Mouse (Mus musculus) stomach, embryonic 16.5 days (tissue): ENCODE results near the gene Gm26657. TPM values are rescaled to one million over a fixed set of nuclear protein-coding genes. Genes with fewer than 3 reads are reported as not detected.

Experiments used
- ATAC-seq: fragments of 200-750 bp; cut with Nextera tagmentation; 2 replicates; pipeline ENCODE4 v1.8.0; 2017; ENCODE audit warnings: moderate number of reproducible peaks, moderate TSS enrichment; ENCODE audit not compliant: insufficient read depth, low FRiP score
- H3K27ac ChIP-seq: fragments of 300-500 bp; sonication (generic); 2 replicates; pipeline ENCODE4 v1.5.1; 2014; ENCODE audit warnings: low read length
- H3K27me3 ChIP-seq: fragments of 300-500 bp; sonication (generic); 2 replicates; pipeline ENCODE4 v1.6.1; 2014; ENCODE audit warnings: low read length, control low read depth, mixed read lengths; ENCODE audit not compliant: control insufficient read depth, insufficient read depth
- H3K36me3 ChIP-seq: fragments of 300-500 bp; sonication (generic); 2 replicates; pipeline ENCODE4 v1.6.1; 2014; ENCODE audit warnings: low read length; ENCODE audit not compliant: control insufficient read depth, insufficient read depth
- H3K4me1 ChIP-seq: fragments of 300-500 bp; sonication (generic); 2 replicates; pipeline ENCODE4 v1.6.1; 2014; ENCODE audit warnings: low read length, control low read depth, mixed read lengths; ENCODE audit not compliant: control insufficient read depth, insufficient read depth
- H3K4me2 ChIP-seq: fragments of 300-500 bp; sonication (generic); 2 replicates; pipeline ENCODE4 v1.6.1; 2014; ENCODE audit warnings: low read depth, low read length, mixed read lengths
- H3K4me3 ChIP-seq: fragments of 300-500 bp; sonication (generic); replicated peaks from 2 replicates; pipeline ENCODE4 v1.5.1; 2014; ENCODE audit warnings: mild to moderate bottlenecking, low read length
- H3K9ac ChIP-seq: fragments of 300-500 bp; sonication (generic); 2 replicates; pipeline ENCODE4 v1.6.1; 2014; ENCODE audit warnings: low read length
- H3K9me3 ChIP-seq: fragments of 300-500 bp; sonication (generic); replicated peaks from 2 replicates; pipeline ENCODE4 v1.6.1; 2016; ENCODE audit warnings: low read length, control low read depth; ENCODE audit not compliant: control insufficient read depth
- WGBS: fragments of 180-500 bp; shearing (Covaris S2); extraction: QIAGEN DNeasy Blood & Tissue Kit; methylation state at CpG from one replicate; pipeline ENCODE4 v1.1.7; 2014; 5-methylcytosine and 5-hydroxymethylcytosine counted together
- polyA plus RNA-seq: library from polyadenylated mRNA; unstranded; fragments of >200 nt; fragmentation: Nextera tagmentation; extraction: Ambion mirVana; gene quantifications from 2 replicates; pipeline ENCODE4 v1.2.1, GENCODE M21; 2015

Gene Gm26657
- polyA plus RNA-seq, 1 experiment from 2014 or later, result not detected

DNA sequence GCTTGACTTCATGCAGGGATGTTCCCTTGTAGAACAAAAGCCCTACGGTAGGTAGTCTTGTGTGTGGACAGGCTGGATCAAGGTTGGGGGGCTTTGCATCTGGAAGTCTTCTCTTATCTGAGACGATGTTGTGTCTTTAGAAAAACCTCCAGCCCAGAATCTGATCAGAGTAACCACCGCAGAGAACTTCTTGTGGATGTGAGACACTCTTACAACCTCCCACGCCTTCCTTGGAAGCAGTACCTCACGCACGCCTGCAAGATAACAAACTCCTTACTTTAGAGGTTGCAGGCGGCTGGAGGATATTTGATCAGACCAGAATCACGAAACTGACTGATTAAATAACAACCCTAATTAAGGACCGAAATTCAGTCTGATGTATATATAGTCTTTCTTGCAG lies 19.5 kb upstream of the Gm26657 start:
- no peak overlapping the region for H3K4me3 ChIP-seq
- no peaks in the 10 kb centered on the region for H3K9me3 ChIP-seq
- H3K36me3 ChIP-seq, result no peaks in the 10 kb centered on the region
- 73% methylated on average over 9 of the region's 9 CpGs for WGBS
- no peaks in the 10 kb centered on the region for H3K27me3 ChIP-seq
- no peak overlapping the region for H3K27ac ChIP-seq
- no peak for ATAC-seq
- H3K4me1 ChIP-seq, result no peaks in the 10 kb centered on the region
- H3K9ac ChIP-seq, result no peak overlapping the region
- no peak overlapping the region for H3K4me2 ChIP-seq

DNA sequence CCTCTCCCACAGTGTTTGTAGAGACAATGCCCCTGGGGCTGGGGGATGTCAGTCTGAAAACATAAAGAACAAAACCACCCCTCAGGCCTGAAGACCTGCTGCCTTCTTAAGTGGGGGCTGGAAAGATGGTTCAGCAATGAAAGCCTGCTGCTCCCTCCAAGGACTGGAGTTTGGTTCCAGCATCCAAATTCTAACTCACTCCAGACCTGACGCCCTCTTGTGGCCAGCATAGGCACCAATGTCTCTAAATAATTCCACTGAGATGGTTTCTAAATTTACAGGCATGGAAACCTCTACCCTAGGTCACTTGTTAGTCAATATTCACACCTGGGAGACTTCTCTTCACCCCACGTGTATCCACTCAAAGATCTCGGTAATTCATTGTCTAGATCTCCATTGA lies 18.4 kb upstream of the Gm26657 start:
- Histone ChIP-seq H3K27ac (no peak overlapping the region), H3K9ac (no peak overlapping the region), H3K9me3 (no peaks in the 10 kb centered on the region), H3K4me2 (no peak overlapping the region), H3K4me1 (no peaks in the 10 kb centered on the region), H3K4me3 (no peak overlapping the region), H3K36me3 (no peaks in the 10 kb centered on the region), H3K27me3 (no peaks in the 10 kb centered on the region)
- no peak for ATAC-seq
- WGBS, result 21% methylated on average over 3 of the region's 3 CpGs

DNA sequence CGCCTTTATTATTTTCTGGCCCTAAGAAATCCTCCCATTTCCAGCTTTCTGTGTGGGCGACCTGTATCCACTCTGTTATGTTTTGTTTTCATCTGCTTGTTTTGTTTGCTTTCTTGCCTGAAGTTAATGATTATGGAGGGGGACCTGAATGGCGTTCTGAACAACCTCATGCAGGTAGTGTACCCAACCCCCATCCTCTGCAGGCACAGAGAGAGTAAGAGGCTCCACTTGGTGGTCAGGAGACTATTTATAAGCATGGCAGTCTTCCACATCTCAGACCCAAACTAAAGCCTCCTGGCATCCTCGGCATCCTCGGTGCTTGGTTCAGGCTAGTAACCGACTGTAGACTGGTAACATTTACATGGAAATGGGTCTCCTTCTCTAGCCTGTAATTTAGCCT lies 17.5 kb upstream of the Gm26657 start:
- WGBS, result 68% methylated on average over 6 of the region's 6 CpGs
- Histone ChIP-seq H3K4me2 (no peak overlapping the region), H3K27ac (no peak overlapping the region), H3K4me3 (no peak overlapping the region), H3K9ac (no peak overlapping the region), H3K36me3 (no peaks in the 10 kb centered on the region), H3K9me3 (no peaks in the 10 kb centered on the region), H3K27me3 (no peaks in the 10 kb centered on the region), H3K4me1 (no peaks in the 10 kb centered on the region)
- ATAC-seq, result no peak

DNA sequence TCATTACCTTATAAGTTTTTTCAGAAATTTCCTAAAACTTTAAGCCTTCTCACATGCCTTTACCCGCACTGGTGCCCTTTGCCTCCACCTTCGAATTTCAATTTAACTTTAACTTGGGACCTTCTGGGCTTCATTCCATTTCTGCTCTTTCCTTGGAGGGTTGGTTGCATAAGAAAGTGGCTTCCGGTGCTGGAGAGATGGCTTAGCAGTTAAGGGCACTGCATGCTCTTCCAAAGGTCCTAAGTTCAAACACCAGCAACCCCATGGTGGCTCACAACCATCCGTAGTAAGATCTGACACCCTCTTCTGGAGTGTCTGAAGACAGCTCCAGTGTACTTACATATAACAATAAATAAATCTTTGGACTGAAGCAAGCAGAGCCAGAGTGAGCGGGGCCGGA lies 16.6 kb upstream of the Gm26657 start:
- no peaks in the 10 kb centered on the region for H3K4me1 ChIP-seq
- H3K27ac ChIP-seq, result no peak overlapping the region
- H3K4me3 ChIP-seq, result no peak overlapping the region
- H3K9me3 ChIP-seq, result no peaks in the 10 kb centered on the region
- WGBS, result 83% methylated on average over 6 of the region's 6 CpGs
- no peak overlapping the region for H3K9ac ChIP-seq
- H3K27me3 ChIP-seq, result no peaks in the 10 kb centered on the region
- no peak overlapping the region for H3K4me2 ChIP-seq
- H3K36me3 ChIP-seq, result no peaks in the 10 kb centered on the region
- ATAC-seq, result no peak

DNA sequence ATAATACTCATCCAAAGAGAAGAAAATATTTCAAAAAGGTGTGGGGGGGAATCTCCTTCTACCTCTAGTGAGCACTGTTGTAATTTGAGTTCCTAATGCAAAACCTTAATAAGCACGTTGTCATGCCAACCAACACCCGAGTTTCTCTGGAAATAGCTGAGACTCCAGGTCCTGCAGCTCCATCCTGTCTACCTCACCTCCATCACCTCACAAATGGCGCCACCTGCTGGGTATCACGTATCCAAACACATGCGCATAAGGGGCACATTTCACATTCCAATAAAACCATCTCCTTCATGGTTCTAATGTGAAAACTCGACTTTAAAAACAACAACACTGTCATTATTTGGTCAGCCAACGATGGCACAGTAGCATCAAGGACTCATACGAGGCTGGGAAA lies 14.0 kb upstream of the Gm26657 start:
- no peak overlapping the region for H3K9ac ChIP-seq
- no peaks in the 10 kb centered on the region for H3K27me3 ChIP-seq
- H3K4me1 ChIP-seq, result no peaks in the 10 kb centered on the region
- H3K4me2 ChIP-seq, result no peak overlapping the region
- H3K36me3 ChIP-seq, result no peaks in the 10 kb centered on the region
- no peak overlapping the region for H3K27ac ChIP-seq
- ATAC-seq, result no peak
- 63% methylated on average over 8 of the region's 8 CpGs for WGBS
- no peak overlapping the region for H3K4me3 ChIP-seq
- no peaks in the 10 kb centered on the region for H3K9me3 ChIP-seq

DNA sequence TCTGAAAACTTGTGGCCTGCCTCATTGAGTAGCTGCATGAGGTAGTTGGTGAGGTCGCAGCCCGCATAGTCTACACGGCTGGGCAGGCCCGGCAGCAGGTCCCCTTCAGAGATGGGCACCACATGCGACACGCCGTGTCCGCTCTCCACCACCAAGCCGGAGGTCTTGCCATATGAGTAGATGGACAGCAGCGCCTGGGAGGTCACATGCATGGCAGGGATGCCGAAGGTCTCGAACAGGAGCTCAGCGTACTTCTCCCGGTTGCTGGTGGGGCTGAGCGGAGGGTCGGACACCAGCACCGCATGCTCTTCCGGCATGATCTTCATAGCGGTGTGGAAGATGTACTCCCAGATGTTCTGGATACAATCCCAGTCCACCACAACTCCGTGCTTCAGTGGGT lies 741 bp downstream of the Gm26657 start:
- H3K27ac ChIP-seq, result no peak overlapping the region
- no peak overlapping the region for H3K4me2 ChIP-seq
- H3K4me3 ChIP-seq, result no peak overlapping the region
- WGBS, result 95% methylated on average over 20 of the region's 20 CpGs
- no peaks in the 10 kb centered on the region for H3K9me3 ChIP-seq
- no peak for ATAC-seq
- no peak overlapping the region for H3K9ac ChIP-seq
- no peaks in the 10 kb centered on the region for H3K4me1 ChIP-seq
- H3K27me3 ChIP-seq, result no peaks in the 10 kb centered on the region
- H3K36me3 ChIP-seq, result no peaks in the 10 kb centered on the region

DNA sequence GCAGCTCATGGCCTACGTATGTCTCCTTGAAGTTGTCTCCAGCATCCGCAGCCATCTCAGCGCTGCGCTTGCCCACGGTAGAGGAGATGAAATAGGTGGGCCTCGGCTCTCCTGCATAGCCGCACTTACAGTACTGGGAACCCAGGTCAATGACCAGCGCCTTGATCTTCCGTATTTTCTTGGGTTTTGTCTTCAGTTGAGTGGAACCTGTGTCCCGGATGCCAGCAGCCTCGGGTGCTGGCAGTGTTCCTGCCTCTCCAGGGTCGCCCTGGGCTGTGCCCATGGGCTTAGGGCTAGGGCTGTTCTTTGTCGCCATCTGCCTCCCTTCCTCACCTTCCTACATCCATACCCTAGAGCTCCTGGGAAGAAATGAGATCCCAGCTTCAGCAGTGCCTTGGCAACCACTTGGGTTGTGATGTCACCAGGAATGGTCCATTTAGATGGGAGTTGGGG lies 1.2 kb downstream of the Gm26657 start, which contains the start of gene Actl7b:
TSS of gene Actl7b (minus strand) at position 403 of the 453 bp plus-strand sequence.
- Histone ChIP-seq H3K27me3 (no peaks in the 10 kb centered on the region), H3K4me2 (no peak within 1 kb of the TSS), H3K9me3 (no peaks in the 10 kb centered on the region), H3K4me3 (no peak within 1 kb of the TSS), H3K27ac (no peak within 1 kb of the TSS), H3K9ac (no peak within 1 kb of the TSS), H3K36me3 (no peaks in the 10 kb centered on the region), H3K4me1 (no peaks in the 10 kb centered on the region)
- no peak for ATAC-seq
- WGBS, result 94% methylated on average over 13 of the region's 13 CpGs

DNA sequence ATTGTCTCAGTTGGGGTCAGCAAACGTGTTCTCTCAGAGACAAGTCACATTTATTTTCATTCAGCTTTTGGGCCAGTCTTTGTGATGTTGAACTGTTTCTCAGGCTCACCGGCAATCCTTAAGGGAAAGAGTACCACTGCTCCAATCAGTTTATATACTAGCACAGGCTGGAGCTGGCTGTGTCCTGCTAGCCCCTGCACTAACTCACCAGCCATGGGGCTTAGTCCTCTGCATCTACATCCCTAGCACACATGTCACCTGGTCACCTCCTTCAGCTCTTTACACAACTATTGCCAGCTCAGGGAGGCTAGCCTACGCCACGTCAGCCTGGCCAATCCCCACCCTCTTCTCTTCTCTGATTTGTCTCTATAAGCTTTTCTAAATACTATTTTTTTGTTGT lies 2.8 kb downstream of the Gm26657 start:
- no peak overlapping the region for H3K9ac ChIP-seq
- H3K4me3 ChIP-seq, result no peak overlapping the region
- H3K9me3 ChIP-seq, result no peaks in the 10 kb centered on the region
- no peak overlapping the region for H3K4me2 ChIP-seq
- H3K36me3 ChIP-seq, result 0 out of 2 replicates have a peak, but pooled peaks cover under 1% of the 10 kb centered on the region
- H3K27me3 ChIP-seq, result no peaks in the 10 kb centered on the region
- no peak for ATAC-seq
- no peak overlapping the region for H3K27ac ChIP-seq
- H3K4me1 ChIP-seq, result no peaks in the 10 kb centered on the region
- WGBS, result 92% methylated on average over 4 of the region's 4 CpGs

DNA sequence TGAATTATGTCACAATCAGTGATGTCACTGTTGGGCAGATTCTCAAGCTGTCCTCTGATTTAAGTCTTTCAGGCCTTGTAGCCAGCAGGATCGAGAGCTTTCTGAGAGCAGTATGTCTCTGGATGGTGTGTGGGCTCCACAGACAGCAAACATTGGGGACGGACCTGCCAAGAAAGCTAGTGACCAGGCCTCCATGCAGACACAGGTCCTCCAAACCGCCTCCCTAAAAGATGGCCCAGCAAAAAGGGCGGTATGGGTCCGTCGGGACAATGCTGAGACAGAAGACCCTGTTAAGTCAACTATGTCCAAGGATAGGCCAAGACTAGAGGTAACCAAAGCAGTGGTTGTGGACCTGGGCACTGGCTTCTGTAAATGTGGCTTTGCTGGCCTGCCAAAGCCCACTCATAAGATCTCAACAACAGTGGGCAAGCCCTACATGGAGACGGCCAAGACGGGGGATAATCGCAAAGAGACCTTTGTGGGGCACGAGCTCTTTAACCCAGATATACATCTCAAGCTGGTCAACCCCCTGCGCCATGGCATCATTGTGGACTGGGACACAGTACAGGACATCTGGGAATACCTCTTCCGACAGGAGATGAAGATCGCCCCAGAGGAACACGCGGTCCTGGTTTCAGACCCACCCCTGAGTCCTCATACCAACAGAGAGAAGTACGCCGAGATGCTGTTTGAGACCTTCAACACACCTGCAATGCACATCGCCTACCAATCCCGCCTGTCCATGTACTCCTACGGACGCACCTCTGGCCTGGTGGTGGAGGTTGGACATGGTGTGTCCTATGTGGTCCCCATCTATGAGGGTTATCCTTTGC lies 3.7 kb downstream of the Gm26657 start, which contains the start of gene Actl7a:
TSS of gene Actl7a (plus strand) at position 51 of the 833 bp plus-strand sequence.
- Histone ChIP-seq H3K27me3 (no peaks in the 10 kb centered on the region), H3K36me3 (peaks cover 4% of the 10 kb centered on the region; the same call in 1 of the 2 replicates), H3K9me3 (no peaks in the 10 kb centered on the region), H3K4me2 (no peak within 1 kb of the TSS), H3K27ac (no peak within 1 kb of the TSS), H3K4me1 (no peaks in the 10 kb centered on the region), H3K9ac (no peak within 1 kb of the TSS), H3K4me3 (no peak within 1 kb of the TSS)
- WGBS, result 96% methylated on average over 21 of the region's 21 CpGs
- no peak for ATAC-seq
